Mouse (Mus musculus): Measurements from ENCODE around the gene 1700019D03Rik. TPM values are rescaled to one million over a fixed set of nuclear protein-coding genes. Genes with fewer than 3 reads are reported as not detected.
"Not testable (repeated sequence)": the region's sequence is repeated elsewhere in the genome, so short reads cannot be mapped to it uniquely, and the experiment has no call there.

1700019D03Rik gene
- polyA plus RNA-seq, 1 experiment from 2014 or later, result 3.4 TPM

- Histone ChIP-seq H3K9me3 (no peaks in the 10 kb centered on the region), H3K4me3 (no peak overlapping the region), H3K4me1 (replicated peaks) (peaks cover 23% of the 10 kb centered on the region), H3K27ac (no peak overlapping the region), H3K36me3 (no peaks in the 10 kb centered on the region), H3K27me3 (ENCODE audit: insufficient read depth, poor library complexity, severe bottlenecking) (peaks cover 4% of the 10 kb centered on the region; the same call in 1 of the 2 replicates)
- DNase-seq (ENCODE audit: low spot score), result no peak
- 65% methylated on average over 5 of the region's 5 CpGs for WGBS
These were observed 68.7 kb downstream of the 1700019D03Rik start for GRCm38 (mm10) chr1:52951146-52951868.

- H3K4me1 ChIP-seq (replicated peaks), result peaks cover 12% of the 10 kb centered on the region
- DNase-seq (ENCODE audit: low spot score), result no peak
- no peaks in the 10 kb centered on the region for H3K9me3 ChIP-seq
- H3K27ac ChIP-seq, result no peak overlapping the region
- H3K27me3 ChIP-seq (ENCODE audit: insufficient read depth, poor library complexity, severe bottlenecking), result peaks cover under 1% of the 10 kb centered on the region; the same call in 1 of the 2 replicates
- no peak overlapping the region for H3K4me3 ChIP-seq
- WGBS, result 89% methylated on average over 5 of the region's 5 CpGs
- no peaks in the 10 kb centered on the region for H3K36me3 ChIP-seq
These were observed 72.1 kb downstream of the 1700019D03Rik start for GRCm38 (mm10) chr1:52947895-52948294.

- WGBS, result 89% methylated on average over 1 of the region's 1 CpGs
- Histone ChIP-seq H3K27me3 (ENCODE audit: insufficient read depth, poor library complexity, severe bottlenecking) (no peaks in the 10 kb centered on the region), H3K4me3 (no peak overlapping the region), H3K36me3 (no peaks in the 10 kb centered on the region), H3K9me3 (peaks cover 11% of the 10 kb centered on the region), H3K27ac (no peak overlapping the region), H3K4me1 (replicated peaks) (no peaks in the 10 kb centered on the region)
- DNase-seq (ENCODE audit: low spot score), result no peak
These were observed 81.0 kb downstream of the 1700019D03Rik start for GRCm38 (mm10) chr1:52939021-52939420.

- Histone ChIP-seq H3K27ac (no peak overlapping the region), H3K4me3 (no peak overlapping the region), H3K4me1 (replicated peaks) (no peaks in the 10 kb centered on the region), H3K36me3 (no peaks in the 10 kb centered on the region), H3K27me3 (ENCODE audit: insufficient read depth, poor library complexity, severe bottlenecking) (no peaks in the 10 kb centered on the region), H3K9me3 (peaks cover 11% of the 10 kb centered on the region)
- DNase-seq (ENCODE audit: low spot score), result no peak
- WGBS, result 94% methylated on average over 5 of the region's 5 CpGs
These were observed 85.5 kb downstream of the 1700019D03Rik start for GRCm38 (mm10) chr1:52934494-52934893.

GRCm38 (mm10) chr1:52924482-52924881 lies 95.5 kb downstream of the 1700019D03Rik start:
- H3K27ac ChIP-seq; H3K9me3 ChIP-seq; H3K4me1 ChIP-seq (replicated peaks); H3K36me3 ChIP-seq; DNase-seq (ENCODE audit: low spot score); H3K4me3 ChIP-seq; H3K27me3 ChIP-seq (ENCODE audit: insufficient read depth, poor library complexity, severe bottlenecking): not testable (repeated sequence)
- whole genome bisulfite sequencing, result 92% methylated on average over 1 of the region's 1 CpGs

- H3K4me3 ChIP-seq; H3K4me1 ChIP-seq (replicated peaks); DNase-seq (ENCODE audit: low spot score); H3K9me3 ChIP-seq; H3K36me3 ChIP-seq; H3K27me3 ChIP-seq (ENCODE audit: insufficient read depth, poor library complexity, severe bottlenecking); H3K27ac ChIP-seq: not testable (repeated sequence)
These were observed 101.1 kb downstream of the 1700019D03Rik start for GRCm38 (mm10) chr1:52918897-52919296.

GRCm38 (mm10) chr1:52916655-52917054 lies 103.3 kb downstream of the 1700019D03Rik start:
- H3K27ac ChIP-seq, result no peak overlapping the region
- H3K36me3 ChIP-seq, result no peaks in the 10 kb centered on the region
- no peaks in the 10 kb centered on the region for H3K4me1 ChIP-seq (replicated peaks)
- H3K27me3 ChIP-seq (ENCODE audit: insufficient read depth, poor library complexity, severe bottlenecking), result no peaks in the 10 kb centered on the region
- no peak overlapping the region for H3K4me3 ChIP-seq
- H3K9me3 ChIP-seq, result no peaks in the 10 kb centered on the region
- no peak for DNase-seq (ENCODE audit: low spot score)
- WGBS, result 93% methylated on average over 2 of the region's 2 CpGs

- Histone ChIP-seq H3K27ac (no peak overlapping the region), H3K4me3 (no peak overlapping the region), H3K4me1 (replicated peaks) (no peaks in the 10 kb centered on the region), H3K36me3 (0 out of 2 replicates have a peak, but pooled peaks cover 3% of the 10 kb centered on the region), H3K27me3 (ENCODE audit: insufficient read depth, poor library complexity, severe bottlenecking) (no peaks in the 10 kb centered on the region), H3K9me3 (no peaks in the 10 kb centered on the region)
- 87% methylated on average over 3 of the region's 3 CpGs for WGBS
- no peak for DNase-seq (ENCODE audit: low spot score)
These were observed 110.2 kb downstream of the 1700019D03Rik start for GRCm38 (mm10) chr1:52909783-52910182.

- no peaks in the 10 kb centered on the region for H3K4me1 ChIP-seq (replicated peaks)
- H3K27me3 ChIP-seq (ENCODE audit: insufficient read depth, poor library complexity, severe bottlenecking), result no peaks in the 10 kb centered on the region
- WGBS, result 86% methylated on average over 2 of the region's 2 CpGs
- no peak overlapping the region for H3K27ac ChIP-seq
- H3K36me3 ChIP-seq, result peaks cover 8% of the 10 kb centered on the region; the same call in 1 of the 2 replicates
- no peak for DNase-seq (ENCODE audit: low spot score)
- H3K4me3 ChIP-seq, result no peak overlapping the region
- H3K9me3 ChIP-seq, result no peaks in the 10 kb centered on the region
These were observed 135.8 kb downstream of the 1700019D03Rik start for GRCm38 (mm10) chr1:52884208-52884607.

Other genes starting within 250 kb of the 1700019D03Rik start
- 12.2 and 16.3 TPM in 2 replicates for gene Inpp1, start 202.5 kb downstream of the 1700019D03Rik start, polyA plus RNA-seq (2016; fragmentation: Nextera tagmentation; extraction: Ambion mirVana)
- 22.7 and 28.3 TPM in 2 replicates for gene Hibch, start 175.2 kb downstream of the 1700019D03Rik start, polyA plus RNA-seq (2016; fragmentation: Nextera tagmentation; extraction: Ambion mirVana)
- gene Mstn, start 41.5 kb upstream of the 1700019D03Rik start, polyA plus RNA-seq (2016; fragmentation: Nextera tagmentation; extraction: Ambion mirVana), result 1.6 and 4.6 TPM in 2 replicates
- gene 1700019A02Rik, start 167.5 kb upstream of the 1700019D03Rik start, polyA plus RNA-seq (2016; fragmentation: Nextera tagmentation; extraction: Ambion mirVana), result not detected in 2 replicates